Mouse (Mus musculus) cerebellum, adult 2 months (tissue): ENCODE results near the gene Fam107a. TPM values are rescaled to one million over a fixed set of nuclear protein-coding genes. Genes with fewer than 3 reads are reported as not detected.
A peak's percentile ranks its signal among the peaks of the same experiment; 100 is the strongest.

Source experiments
- DNase-seq, 2 experiments: peaks; one replicate each; pipeline ENCODE4 v3.0.0; 2021
- H3K27ac ChIP-seq: fragments of 200-500 bp; 2 replicates; pipeline ENCODE4 v1.5.1; 2012; ENCODE audit warnings: low read length, control low read depth, inconsistent platforms; ENCODE audit not compliant: insufficient read depth
- H3K27me3 ChIP-seq: fragments of 200-500 bp; 2 replicates; pipeline ENCODE4 v1.6.1; 2012; ENCODE audit warnings: inconsistent platforms, mild to moderate bottlenecking, low read length, moderate library complexity; ENCODE audit not compliant: control insufficient read depth, insufficient read depth
- H3K4me1 ChIP-seq: fragments of 200-500 bp; 2 replicates; pipeline ENCODE4 v1.6.1; 2011; ENCODE audit warnings: low read length; ENCODE audit not compliant: control insufficient read depth, insufficient read depth
- H3K4me3 ChIP-seq: fragments of 200-500 bp; replicated peaks from 2 replicates; pipeline ENCODE3; 2011; ENCODE audit warnings: mild to moderate bottlenecking, low read depth, low read length, control low read depth; ENCODE audit not compliant: insufficient read depth
- CTCF ChIP-seq: fragments of 200-500 bp; IDR thresholded peaks from 2 replicates; pipeline ENCODE4 v1.5.1; 2011; ENCODE audit warnings: low read depth, mild to moderate bottlenecking, control low read depth, low read length, moderate library complexity, borderline replicate concordance; ENCODE audit not compliant: insufficient read depth
- POLR2A ChIP-seq: fragments of 200-500 bp; IDR thresholded peaks from 2 replicates; pipeline ENCODE4 v1.6.1; 2011; ENCODE audit warnings: low read length, control low read depth, borderline replicate concordance; ENCODE audit not compliant: insufficient read depth
- WGBS: fragments of 180-500 bp; shearing (Covaris S2); methylation state at CpG from one replicate; pipeline ENCODE4 v1.1.7; 2018; 5-methylcytosine and 5-hydroxymethylcytosine counted together
- polyA plus RNA-seq: library from polyadenylated mRNA; depleted of rRNA; stranded (reverse); fragments of >200 nt; gene quantifications from 2 replicates; pipeline ENCODE4 v1.2.3, GENCODE M21; 2012

The Fam107a gene
- polyA plus RNA-seq, 1 experiment: 351 TPM

DNA sequence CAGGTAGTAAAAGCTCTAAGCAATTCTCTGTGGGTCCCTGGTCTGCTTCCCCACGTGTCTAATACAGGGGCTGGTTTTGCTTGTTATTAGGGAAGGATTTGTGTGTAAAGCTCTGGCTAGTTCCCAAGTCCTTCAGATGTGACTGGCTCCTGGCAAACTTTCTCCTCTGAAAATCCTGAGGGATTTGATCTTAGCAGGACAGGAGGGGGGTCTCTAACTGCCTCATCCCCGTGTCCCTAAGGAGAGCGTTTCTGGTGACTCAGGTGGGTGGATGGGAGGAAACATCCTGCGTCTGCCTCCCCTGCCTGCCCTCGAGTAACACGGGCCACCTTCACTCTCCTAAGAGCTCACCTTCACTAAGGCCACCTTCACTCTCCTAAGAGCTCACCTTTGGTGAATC is 12.6 kb upstream of the Fam107a start:
- Histone ChIP-seq H3K27me3 (no peaks in the 10 kb centered on the region), H3K4me3 (no peak overlapping the region), H3K4me1 (peaks cover 10% of the 10 kb centered on the region), H3K27ac (no peak overlapping the region)
- TF ChIP-seq CTCF (no peak), POLR2A (no peak)
- DNase-seq: no peak
- WGBS: 80% methylated on average over 6 of the region's 6 CpGs

DNA sequence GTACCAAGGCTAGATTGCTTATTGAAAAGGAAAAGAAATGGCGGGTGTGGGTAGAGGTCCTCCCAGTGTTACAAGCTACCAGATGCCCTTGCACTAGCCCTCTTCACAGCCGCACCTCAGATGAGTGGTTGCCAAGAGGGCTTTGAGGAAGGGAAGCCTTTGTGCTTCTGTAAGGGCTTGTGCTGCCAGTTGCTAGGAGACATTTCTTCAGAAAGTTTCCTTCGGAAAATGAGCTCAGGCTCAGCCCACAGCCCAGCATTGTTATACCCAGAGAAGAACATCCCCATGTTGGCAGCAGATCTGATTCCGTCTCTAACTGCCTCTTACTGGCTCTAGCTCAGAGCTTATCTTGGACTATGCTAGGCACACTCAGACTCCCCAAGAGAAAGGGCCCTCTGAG is 11.7 kb upstream of the Fam107a start:
- Histone ChIP-seq H3K4me1 (peaks cover 10% of the 10 kb centered on the region), H3K27me3 (no peaks in the 10 kb centered on the region), H3K27ac (no peak overlapping the region), H3K4me3 (no peak overlapping the region)
- no peak for TF ChIP-seq POLR2A
- 81% methylated on average over 4 of the region's 4 CpGs for WGBS
- DNase-seq: no peak

GRCm38 (mm10) chr14:8327371-8327770 is 9.5 kb upstream of the Fam107a start:
- Histone ChIP-seq H3K27ac (peak overlapping the region; percentile 52; the same call in 1 of the 2 replicates), H3K4me1 (peaks cover 10% of the 10 kb centered on the region), H3K4me3 (no peak overlapping the region), H3K27me3 (no peaks in the 10 kb centered on the region)
- TF ChIP-seq CTCF (no peak), POLR2A (no peak)
- no peak for DNase-seq
- 76% methylated on average over 1 of the region's 1 CpGs for WGBS

DNA sequence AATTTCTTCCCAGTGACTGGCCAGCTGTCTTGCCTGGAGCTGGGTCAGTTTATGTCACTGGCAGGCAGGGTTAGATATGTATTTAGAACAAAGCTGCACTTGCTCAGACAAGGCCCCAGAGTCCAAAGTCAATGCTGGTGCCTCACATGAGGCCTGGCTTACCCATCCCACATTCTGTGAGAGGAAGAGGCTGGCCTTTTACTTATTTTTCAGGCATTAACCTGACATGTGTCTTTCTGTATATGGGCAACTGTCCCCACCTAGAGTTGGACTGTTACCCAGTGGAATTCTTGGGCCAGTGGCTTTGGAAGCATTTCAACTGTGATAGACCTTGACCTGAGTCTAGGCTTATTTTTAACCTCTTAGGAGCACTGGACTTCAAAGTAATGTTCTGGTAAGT is 9.1 kb upstream of the Fam107a start:
- Histone ChIP-seq H3K27me3 (no peaks in the 10 kb centered on the region), H3K27ac (peak overlapping the region; percentile 52; the same call in 1 of the 2 replicates), H3K4me1 (peaks cover 9% of the 10 kb centered on the region), H3K4me3 (no peak overlapping the region)
- TF ChIP-seq POLR2A (no peak), CTCF (no peak)
- DNase-seq: no peak

DNA sequence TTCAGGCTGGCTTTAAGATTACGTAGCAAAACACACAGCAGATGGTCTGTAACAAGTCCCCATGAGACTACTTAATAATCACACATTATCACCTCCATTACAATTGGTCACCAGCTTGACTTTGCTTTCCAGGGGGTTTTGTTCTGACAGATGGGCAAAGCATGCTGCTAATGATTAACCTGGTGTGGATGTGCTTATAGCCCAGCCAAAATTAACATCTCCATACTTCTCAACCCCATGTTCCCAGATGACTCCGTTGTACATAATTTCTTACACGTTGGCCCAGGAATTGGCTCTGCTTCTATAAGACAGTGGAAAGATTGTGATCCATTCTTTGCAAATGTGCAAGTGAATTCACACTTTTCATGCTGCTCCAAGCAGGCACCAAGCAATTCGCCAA is 7.9 kb upstream of the Fam107a start:
- 38% methylated on average over 4 of the region's 4 CpGs for WGBS
- no peaks in the 10 kb centered on the region for H3K27me3 ChIP-seq
- H3K4me3 ChIP-seq: no peak overlapping the region
- H3K4me1 ChIP-seq: no peaks in the 10 kb centered on the region; the same call in none of the 2 replicates
- TF ChIP-seq CTCF (no peak), POLR2A (no peak)
- DNase-seq: no peak
- H3K27ac ChIP-seq: no peak overlapping the region

DNA sequence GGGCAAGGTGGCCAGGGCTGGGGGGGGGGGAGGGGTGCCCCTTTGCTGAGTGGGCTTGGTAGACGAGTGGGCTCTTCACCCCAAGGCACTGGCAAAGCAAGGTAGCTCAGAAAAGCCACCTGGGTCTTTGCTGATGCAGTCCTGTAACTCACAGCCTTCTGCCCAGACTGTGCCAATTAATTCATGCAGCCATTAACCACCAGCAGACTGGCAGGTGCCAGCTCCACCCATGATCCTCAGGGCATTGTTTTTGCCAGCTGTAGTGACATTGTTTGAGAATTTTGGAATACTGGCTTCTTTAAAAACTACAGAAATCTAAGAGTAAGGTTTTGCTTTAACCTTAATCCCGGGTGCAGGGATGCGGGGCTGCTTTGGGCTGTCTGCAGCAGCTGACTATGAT is 2.7 kb upstream of the Fam107a start:
- no peaks in the 10 kb centered on the region for H3K4me1 ChIP-seq
- H3K27me3 ChIP-seq: peaks cover 2% of the 10 kb centered on the region; the same call in 1 of the 2 replicates
- 76% methylated on average over 3 of the region's 3 CpGs for WGBS
- TF ChIP-seq CTCF (no peak), POLR2A (no peak)
- no peak overlapping the region for H3K27ac ChIP-seq
- DNase-seq: no peak
- no peak overlapping the region for H3K4me3 ChIP-seq

DNA sequence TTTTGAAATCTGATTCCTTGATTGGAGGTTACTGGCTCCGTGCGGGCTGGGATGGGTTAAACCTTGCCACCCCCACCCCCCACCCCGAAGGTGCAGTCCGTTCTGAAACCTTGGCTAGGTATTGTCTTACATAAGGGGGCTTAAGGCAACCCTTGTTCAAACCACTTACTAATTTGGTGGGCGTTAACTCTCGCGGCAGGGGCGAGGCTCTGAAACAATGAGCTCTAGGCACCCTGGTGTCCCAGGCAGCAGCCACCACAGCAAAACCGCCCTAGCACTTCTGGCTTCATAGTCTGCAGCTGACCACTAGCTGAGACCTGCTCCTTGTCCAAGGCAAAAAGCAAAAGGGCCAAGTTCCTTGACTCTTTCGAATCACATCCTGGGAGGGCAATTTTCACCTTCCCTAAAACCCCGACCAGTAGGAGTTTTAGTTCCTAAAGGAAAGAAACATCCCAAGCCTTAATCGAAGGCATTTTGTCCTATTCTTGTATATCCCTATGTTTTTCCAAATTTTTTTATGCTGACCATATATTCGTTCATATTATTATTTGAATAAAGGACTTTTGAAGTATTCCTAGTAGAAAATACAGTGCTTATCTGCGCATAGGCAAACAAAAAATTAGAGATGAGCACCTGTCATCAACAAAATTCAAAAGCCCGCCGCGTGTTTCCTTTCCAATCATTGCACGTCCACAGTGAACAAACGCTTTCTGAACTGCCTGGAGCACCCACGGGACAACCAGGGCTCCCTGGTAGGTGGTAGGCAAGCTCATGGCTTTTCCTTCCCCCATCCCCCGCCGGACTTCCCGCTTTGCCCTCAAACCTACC is 1.2 kb downstream of the Fam107a start:
- no peak for DNase-seq
- Histone ChIP-seq H3K27me3 (peaks cover 2% of the 10 kb centered on the region; the same call in 1 of the 2 replicates), H3K4me3 (no peak overlapping the region), H3K27ac (no peak overlapping the region), H3K4me1 (no peaks in the 10 kb centered on the region)
- WGBS: 10% methylated on average over 23 of the region's 23 CpGs
- TF ChIP-seq POLR2A (no peak), CTCF (no peak)

GRCm38 (mm10) chr14:8315169-8315568 is 2.7 kb downstream of the Fam107a start:
- H3K27me3 ChIP-seq: peaks cover 2% of the 10 kb centered on the region; the same call in 1 of the 2 replicates
- H3K4me3 ChIP-seq: no peak overlapping the region
- no peaks in the 10 kb centered on the region for H3K4me1 ChIP-seq
- no peak overlapping the region for H3K27ac ChIP-seq
- TF ChIP-seq POLR2A (no peak), CTCF (no peak)
- 91% methylated on average over 6 of the region's 6 CpGs for whole genome bisulfite sequencing
- DNase-seq: no peak
